Mouse (Mus musculus): ENCODE measurements around the gene Cplx3. TPM values are rescaled to one million over a fixed set of nuclear protein-coding genes. Genes with fewer than 3 reads are reported as not detected.

Gene Cplx3
- polyA plus RNA-seq, 1 experiment from 2014 or later = not detected

DNA sequence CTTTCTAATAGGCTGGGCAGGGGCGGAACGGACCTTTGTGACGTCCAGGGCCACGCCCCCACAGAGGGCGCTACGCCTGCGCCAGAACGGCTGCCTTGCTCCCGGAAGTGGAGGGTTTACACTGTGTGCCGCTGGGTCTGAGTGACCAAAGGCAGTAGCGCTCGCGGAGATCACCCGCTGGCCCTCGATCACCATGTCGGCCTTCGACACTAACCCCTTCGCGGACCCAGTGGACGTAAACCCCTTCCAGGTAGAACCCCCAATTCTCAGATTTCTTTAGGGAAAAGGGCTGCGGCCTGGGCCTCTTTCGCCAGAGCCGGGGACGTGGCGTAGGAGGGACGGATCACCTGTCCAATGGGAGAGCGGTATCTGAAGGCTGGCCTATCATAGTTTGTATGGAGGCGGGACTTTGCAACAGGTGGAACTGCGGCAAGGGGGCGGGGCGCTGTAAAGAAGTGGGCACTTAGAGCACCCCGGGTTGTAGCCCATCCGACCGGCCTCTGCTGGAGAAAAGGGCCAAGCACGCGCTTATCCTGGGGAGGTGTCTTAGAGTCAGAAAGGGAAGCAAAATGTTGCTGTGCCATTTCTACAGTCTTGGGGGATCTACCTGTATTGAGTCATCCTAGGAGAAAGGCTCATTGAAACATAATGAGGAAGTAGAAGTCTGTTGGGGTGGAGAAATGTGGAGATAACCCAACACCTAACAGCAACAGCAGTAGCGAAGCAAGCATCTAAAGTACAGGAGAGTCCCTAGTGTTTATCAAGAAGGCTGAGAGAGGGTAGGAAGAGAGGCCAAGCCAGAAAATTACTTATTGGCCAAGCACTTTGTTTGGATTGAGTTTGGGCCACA lies 45.0 kb downstream of the Cplx3 start, which contains the start of gene Scamp2:
Scamp2 (plus strand) TSS at position 83 of the 850 bp plus-strand sequence.
- WGBS = under 1% methylated on average over 37 of the region's 37 CpGs
- H3K27me3 ChIP-seq (replicated peaks; ENCODE audit: control insufficient read depth, insufficient read depth, low read length) = no peaks in the 10 kb centered on the region
- peak; percentile 97 for ATAC-seq
- peak within 1 kb of the TSS; percentile 50 for H3K4me3 ChIP-seq (ENCODE audit: low read depth, low read length)
- H3K36me3 ChIP-seq (ENCODE audit: control insufficient read depth, insufficient read depth) = no peaks in the 10 kb centered on the region
- peak within 1 kb of the TSS; percentile 64 for H3K4me2 ChIP-seq (replicated peaks; ENCODE audit: low read depth)
- no peaks in the 10 kb centered on the region for H3K9me3 ChIP-seq (ENCODE audit: control insufficient read depth)
- H3K27ac ChIP-seq (ENCODE audit: low read depth, low read length) = peak within 1 kb of the TSS; percentile 74
- H3K9ac ChIP-seq (ENCODE audit: low read depth, low read length) = peak within 1 kb of the TSS; percentile 46
- peaks cover 18% of the 10 kb centered on the region for H3K4me1 ChIP-seq (replicated peaks; ENCODE audit: control insufficient read depth, insufficient read depth, low read length)
- TF ChIP-seq CTCF (IDR thresholded peaks at IDR 0.05; ENCODE audit: low read depth) = peak; percentile 57

DNA sequence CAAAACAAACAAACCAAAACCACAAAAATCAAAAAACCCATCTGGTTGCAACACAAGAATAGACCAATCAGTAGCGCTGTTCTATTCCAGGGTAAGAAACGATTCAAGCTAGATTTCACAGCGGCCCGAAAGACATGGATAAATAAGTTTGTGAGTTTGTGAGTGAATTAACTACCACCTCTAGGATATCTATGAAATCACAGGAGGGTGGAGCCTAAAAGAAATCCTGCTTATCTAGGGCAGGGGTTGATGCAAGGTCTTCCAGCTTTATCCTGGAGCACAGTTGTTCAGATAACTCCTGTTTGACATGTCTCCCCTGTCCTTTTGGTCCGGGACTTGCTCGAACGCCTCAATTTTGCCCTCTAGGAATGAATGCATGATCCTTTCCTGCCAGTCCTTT lies 45.8 kb downstream of the Cplx3 start:
- no peak for ATAC-seq
- WGBS = 26% methylated on average over 7 of the region's 7 CpGs
- Histone ChIP-seq H3K27ac (ENCODE audit: low read depth, low read length) (0 out of 2 replicates have a peak overlapping the region, but pooled peaks have one; percentile 17), H3K4me3 (ENCODE audit: low read depth, low read length) (peak overlapping the region; percentile 50), H3K4me1 (replicated peaks; ENCODE audit: control insufficient read depth, insufficient read depth, low read length) (peaks cover 18% of the 10 kb centered on the region), H3K36me3 (ENCODE audit: control insufficient read depth, insufficient read depth) (no peaks in the 10 kb centered on the region), H3K9me3 (ENCODE audit: control insufficient read depth) (no peaks in the 10 kb centered on the region), H3K9ac (ENCODE audit: low read depth, low read length) (no peak overlapping the region; the same call in 1 of the 2 replicates), H3K27me3 (replicated peaks; ENCODE audit: control insufficient read depth, insufficient read depth, low read length) (no peaks in the 10 kb centered on the region), H3K4me2 (replicated peaks; ENCODE audit: low read depth) (peak overlapping the region; percentile 64)
- no peak for TF ChIP-seq CTCF (IDR thresholded peaks at IDR 0.05; ENCODE audit: low read depth)

DNA sequence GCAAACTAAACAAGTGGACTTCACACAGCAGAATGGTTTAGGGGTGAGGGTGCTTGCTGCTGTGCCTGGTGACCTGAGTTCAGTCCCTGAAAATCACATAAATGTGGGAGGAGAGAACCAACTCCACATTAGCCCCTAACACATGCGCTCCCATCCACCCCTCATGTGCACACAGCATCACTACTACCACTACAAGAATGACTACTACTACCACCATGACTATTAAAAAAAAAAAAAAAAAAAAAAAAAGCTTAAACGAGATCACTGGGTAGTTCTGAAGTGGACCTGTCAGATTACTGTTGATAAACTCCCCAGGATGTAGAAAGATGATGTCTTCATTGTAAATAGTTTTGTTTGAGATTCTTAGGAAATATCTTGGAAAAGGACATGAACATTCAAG lies 46.5 kb downstream of the Cplx3 start:
- Histone ChIP-seq H3K4me3 (ENCODE audit: low read depth, low read length) (no peak overlapping the region), H3K9ac (ENCODE audit: low read depth, low read length) (no peak overlapping the region), H3K9me3 (ENCODE audit: control insufficient read depth) (no peaks in the 10 kb centered on the region), H3K36me3 (ENCODE audit: control insufficient read depth, insufficient read depth) (no peaks in the 10 kb centered on the region), H3K27ac (ENCODE audit: low read depth, low read length) (no peak overlapping the region), H3K27me3 (replicated peaks; ENCODE audit: control insufficient read depth, insufficient read depth, low read length) (no peaks in the 10 kb centered on the region), H3K4me2 (replicated peaks; ENCODE audit: low read depth) (no peak overlapping the region), H3K4me1 (replicated peaks; ENCODE audit: control insufficient read depth, insufficient read depth, low read length) (peaks cover 18% of the 10 kb centered on the region)
- no peak for ATAC-seq
- WGBS = 68% methylated on average over 2 of the region's 2 CpGs
- no peak for TF ChIP-seq CTCF (IDR thresholded peaks at IDR 0.05; ENCODE audit: low read depth)

DNA sequence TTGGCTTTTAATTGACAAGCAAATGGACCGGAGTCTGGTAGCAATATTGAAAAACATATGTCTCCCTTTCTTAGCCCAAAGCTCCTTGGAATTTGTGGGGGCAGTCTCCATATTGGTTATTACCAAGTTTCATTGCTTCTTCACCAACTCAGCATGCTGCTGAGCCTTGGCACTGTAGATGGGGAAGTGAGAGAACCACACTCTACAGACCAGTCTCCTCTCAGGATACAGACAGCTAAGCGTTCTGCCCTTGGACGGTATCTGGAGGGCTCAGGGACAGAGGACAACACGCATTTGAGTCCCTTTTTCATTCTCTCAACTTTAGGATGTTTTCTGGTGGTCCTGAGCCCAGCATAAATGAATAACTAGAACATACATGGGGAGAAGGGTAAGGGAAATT lies 47.5 kb downstream of the Cplx3 start:
- Histone ChIP-seq H3K4me1 (replicated peaks; ENCODE audit: control insufficient read depth, insufficient read depth, low read length) (peaks cover 15% of the 10 kb centered on the region), H3K9ac (ENCODE audit: low read depth, low read length) (no peak overlapping the region), H3K27me3 (replicated peaks; ENCODE audit: control insufficient read depth, insufficient read depth, low read length) (no peaks in the 10 kb centered on the region), H3K4me3 (ENCODE audit: low read depth, low read length) (no peak overlapping the region), H3K9me3 (ENCODE audit: control insufficient read depth) (no peaks in the 10 kb centered on the region), H3K4me2 (replicated peaks; ENCODE audit: low read depth) (no peak overlapping the region), H3K27ac (ENCODE audit: low read depth, low read length) (no peak overlapping the region), H3K36me3 (ENCODE audit: control insufficient read depth, insufficient read depth) (no peaks in the 10 kb centered on the region)
- no peak for TF ChIP-seq CTCF (IDR thresholded peaks at IDR 0.05; ENCODE audit: low read depth)
- ATAC-seq = no peak
- WGBS = 85% methylated on average over 4 of the region's 4 CpGs

DNA sequence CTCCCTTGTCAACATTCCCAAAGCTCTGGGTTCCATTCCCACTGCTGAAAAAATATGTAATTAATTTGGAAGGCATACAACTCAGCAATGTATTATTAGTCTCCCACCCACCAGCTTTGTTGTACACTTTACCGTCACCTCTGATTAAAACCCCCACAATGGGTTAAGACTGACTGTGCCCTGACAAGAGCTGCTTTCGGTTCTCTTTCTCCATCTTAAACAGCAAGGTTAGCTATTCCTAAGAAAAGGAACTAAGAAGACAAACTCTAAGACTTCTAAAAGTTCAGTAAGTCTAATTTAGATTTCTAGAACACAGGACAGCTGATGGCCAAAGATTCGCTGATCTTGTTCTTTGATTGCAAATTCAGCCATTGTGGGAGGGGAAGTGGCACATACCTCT lies 48.9 kb downstream of the Cplx3 start:
- TF ChIP-seq CTCF (IDR thresholded peaks at IDR 0.05; ENCODE audit: low read depth) = no peak

DNA sequence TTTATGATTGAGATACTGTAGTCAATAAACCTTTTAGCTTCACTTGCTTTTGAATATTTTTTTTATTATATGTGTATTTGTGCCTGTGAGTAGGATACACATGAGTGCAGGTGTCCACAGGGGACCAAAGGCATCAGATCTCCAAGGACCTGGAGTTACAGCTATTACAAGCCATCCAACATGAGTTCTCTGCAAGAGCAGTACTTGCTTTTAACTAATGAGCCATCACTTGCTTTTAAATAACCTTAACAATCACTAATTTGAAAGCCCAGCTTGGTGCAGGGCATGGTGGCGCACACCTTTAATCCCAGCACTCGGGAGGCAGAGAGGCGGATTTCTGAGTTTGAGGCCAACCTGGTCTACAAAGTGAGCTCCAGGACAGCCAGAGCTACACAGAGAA lies 51.3 kb downstream of the Cplx3 start:
- Histone ChIP-seq H3K4me2 (replicated peaks; ENCODE audit: low read depth) (no peak overlapping the region), H3K9me3 (ENCODE audit: control insufficient read depth) (no peaks in the 10 kb centered on the region), H3K27me3 (replicated peaks; ENCODE audit: control insufficient read depth, insufficient read depth, low read length) (no peaks in the 10 kb centered on the region), H3K4me1 (replicated peaks; ENCODE audit: control insufficient read depth, insufficient read depth, low read length) (peaks cover 2% of the 10 kb centered on the region; the same call in 1 of the 2 replicates), H3K36me3 (ENCODE audit: control insufficient read depth, insufficient read depth) (no peaks in the 10 kb centered on the region), H3K4me3 (ENCODE audit: low read depth, low read length) (no peak overlapping the region), H3K9ac (ENCODE audit: low read depth, low read length) (no peak overlapping the region), H3K27ac (ENCODE audit: low read depth, low read length) (no peak overlapping the region)
- 70% methylated on average over 3 of the region's 3 CpGs for WGBS
- TF ChIP-seq CTCF (IDR thresholded peaks at IDR 0.05; ENCODE audit: low read depth) = no peak
- no peak for ATAC-seq

More for the DNA sequence above, 48.9 kb downstream of the Cplx3 start:
- 79% methylated on average over 3 of the region's 3 CpGs for WGBS
- H3K4me3 ChIP-seq (ENCODE audit: low read depth, low read length) = no peak overlapping the region
- ATAC-seq = no peak
- H3K9ac ChIP-seq (ENCODE audit: low read depth, low read length) = no peak overlapping the region
- peaks cover 4% of the 10 kb centered on the region; the same call in 1 of the 2 replicates for H3K4me1 ChIP-seq (replicated peaks; ENCODE audit: control insufficient read depth, insufficient read depth, low read length)
- H3K36me3 ChIP-seq (ENCODE audit: control insufficient read depth, insufficient read depth) = no peaks in the 10 kb centered on the region
- no peaks in the 10 kb centered on the region for H3K27me3 ChIP-seq (replicated peaks; ENCODE audit: control insufficient read depth, insufficient read depth, low read length)
- H3K4me2 ChIP-seq (replicated peaks; ENCODE audit: low read depth) = no peak overlapping the region
- no peak overlapping the region for H3K27ac ChIP-seq (ENCODE audit: low read depth, low read length)
- H3K9me3 ChIP-seq (ENCODE audit: control insufficient read depth) = no peaks in the 10 kb centered on the region
